Mouse (Mus musculus) liver, postnatal 0 days (tissue): ENCODE measurements around the gene Fam186b. TPM values are rescaled to one million over a fixed set of nuclear protein-coding genes. Genes with fewer than 3 reads are reported as not detected.

ENCODE experiments used
- ATAC-seq: fragments of 200-750 bp; cut with Nextera tagmentation; 2 replicates; pipeline ENCODE4 v1.8.0; 2017; ENCODE audit warnings: mild to moderate bottlenecking, moderate library complexity
- DNase-seq: peaks from one replicate; pipeline ENCODE4 v3.0.0-alpha.2; 2016
- H3K27ac ChIP-seq: fragments of 300-500 bp; sonication (generic); 2 replicates; pipeline ENCODE4 v1.5.1; 2014; ENCODE audit warnings: antibody characterized with exemption, moderate library complexity, mild to moderate bottlenecking, low read depth
- H3K27me3 ChIP-seq: fragments of 300-500 bp; sonication (generic); 2 replicates; pipeline ENCODE4 v1.6.1; 2014; ENCODE audit warnings: low read length, control low read depth, mixed read lengths; ENCODE audit not compliant: insufficient read depth
- H3K36me3 ChIP-seq: fragments of 300-500 bp; sonication (generic); replicated peaks from 2 replicates; pipeline ENCODE4 v1.6.1; 2014; ENCODE audit warnings: mild to moderate bottlenecking, control low read depth, low read length, moderate library complexity, mixed read lengths; ENCODE audit not compliant: insufficient read depth
- H3K4me1 ChIP-seq: fragments of 300-500 bp; sonication (generic); 2 replicates; pipeline ENCODE4 v1.6.1; 2014; ENCODE audit warnings: antibody characterized with exemption, mild to moderate bottlenecking, control low read depth; ENCODE audit not compliant: insufficient read depth
- H3K4me2 ChIP-seq: fragments of 300-500 bp; sonication (generic); 2 replicates; pipeline ENCODE4 v1.6.1; 2014; ENCODE audit warnings: low read depth, mild to moderate bottlenecking, low read length, moderate library complexity, mixed read lengths
- H3K4me3 ChIP-seq: fragments of 300-500 bp; sonication (generic); 2 replicates; pipeline ENCODE4 v1.5.1; 2014; ENCODE audit warnings: low read depth, low read length
- H3K9ac ChIP-seq: fragments of 300-500 bp; sonication (generic); replicated peaks from 2 replicates; pipeline ENCODE4 v1.6.1; 2014; ENCODE audit warnings: mild to moderate bottlenecking, moderate library complexity
- H3K9me3 ChIP-seq: fragments of 300-500 bp; sonication (generic); 2 replicates; pipeline ENCODE4 v1.6.1; 2016; ENCODE audit warnings: mild to moderate bottlenecking, control low read depth, low read length, mixed read lengths
- CTCF ChIP-seq: sonication (generic); IDR thresholded peaks from 2 replicates; pipeline ENCODE4 v1.5.1; 2016; ENCODE audit warnings: antibody characterized with exemption, low read depth
- EP300 ChIP-seq: IDR thresholded peaks from 2 replicates; pipeline ENCODE4 v1.6.1; 2016; ENCODE audit warnings: antibody characterized with exemption, low read depth, mild to moderate bottlenecking
- WGBS: fragments of 180-500 bp; shearing (Covaris S2); extraction: QIAGEN DNeasy Blood & Tissue Kit; methylation state at CpG from one replicate; pipeline ENCODE4 v1.1.7; 2014; ENCODE audit not compliant: insufficient replicate concordance; 5-methylcytosine and 5-hydroxymethylcytosine counted together
- polyA plus RNA-seq: library from polyadenylated mRNA; unstranded; fragments of >200 nt; fragmentation: Nextera tagmentation; extraction: Ambion mirVana; gene quantifications from 2 replicates; pipeline ENCODE4 v1.2.1, GENCODE M21; 2015

Gene Fam186b
- polyA plus RNA-seq, 1 experiment from 2014 or later: not detected

DNA sequence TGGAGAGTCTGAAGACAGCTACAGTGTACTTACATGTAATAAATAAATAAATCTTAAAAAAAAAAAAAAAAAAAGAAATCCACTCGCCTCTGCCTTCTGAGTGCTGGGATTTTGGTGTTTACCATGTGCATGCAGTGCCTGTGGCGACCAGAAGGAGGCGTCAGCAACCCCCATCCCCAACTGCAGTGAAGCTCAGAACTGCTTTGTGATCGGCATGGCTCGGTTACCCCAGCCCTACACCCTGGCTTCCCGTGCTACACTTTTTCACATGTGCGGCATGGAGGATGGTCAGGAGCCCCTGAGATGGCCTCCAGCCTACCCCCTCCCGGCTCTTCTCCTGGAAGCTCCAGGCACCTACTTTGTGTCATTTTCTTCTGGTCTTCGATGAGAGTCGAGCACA lies 12.2 kb downstream of the Fam186b start:
- peaks cover 4% of the 10 kb centered on the region; the same call in 1 of the 2 replicates for H3K4me1 ChIP-seq
- no peak overlapping the region for H3K4me3 ChIP-seq
- no peaks in the 10 kb centered on the region for H3K27me3 ChIP-seq
- no peak for ATAC-seq
- WGBS: 53% methylated on average over 10 of the region's 10 CpGs
- no peak for DNase-seq
- no peaks in the 10 kb centered on the region for H3K36me3 ChIP-seq
- no peak for TF ChIP-seq EP300
- peak; percentile 57 for TF ChIP-seq CTCF
- no peak overlapping the region for H3K4me2 ChIP-seq
- no peak overlapping the region for H3K27ac ChIP-seq
- no peaks in the 10 kb centered on the region for H3K9me3 ChIP-seq
- no peak overlapping the region for H3K9ac ChIP-seq

DNA sequence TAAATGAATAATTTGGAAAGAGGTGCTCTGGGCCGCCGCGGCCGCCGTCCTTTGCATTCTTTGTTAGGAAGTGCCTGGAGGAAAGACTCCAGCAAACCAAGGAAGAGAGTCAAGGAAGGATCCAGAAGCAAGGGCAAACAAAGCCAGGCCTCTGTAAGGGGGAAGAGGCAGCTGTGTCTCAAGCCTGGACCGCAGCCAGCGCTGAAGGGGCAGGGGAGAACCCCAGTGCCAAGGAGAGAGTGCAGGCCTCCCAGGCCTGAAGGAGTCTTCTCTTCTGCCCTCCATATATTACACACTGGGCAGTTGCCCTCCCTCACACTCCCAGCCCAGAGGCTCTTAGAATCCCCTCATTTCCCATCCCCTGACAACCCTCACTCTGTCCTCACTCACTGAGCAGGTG lies 17.4 kb downstream of the Fam186b start:
- Histone ChIP-seq H3K9ac (no peak overlapping the region), H3K36me3 (no peaks in the 10 kb centered on the region), H3K4me2 (no peak overlapping the region), H3K4me1 (no peaks in the 10 kb centered on the region), H3K27me3 (no peaks in the 10 kb centered on the region), H3K27ac (no peak overlapping the region), H3K4me3 (no peak overlapping the region), H3K9me3 (no peaks in the 10 kb centered on the region)
- TF ChIP-seq EP300 (no peak), CTCF (no peak)
- DNase-seq (no peak), ATAC-seq (no peak)
- whole genome bisulfite sequencing: 87% methylated on average over 7 of the region's 7 CpGs

DNA sequence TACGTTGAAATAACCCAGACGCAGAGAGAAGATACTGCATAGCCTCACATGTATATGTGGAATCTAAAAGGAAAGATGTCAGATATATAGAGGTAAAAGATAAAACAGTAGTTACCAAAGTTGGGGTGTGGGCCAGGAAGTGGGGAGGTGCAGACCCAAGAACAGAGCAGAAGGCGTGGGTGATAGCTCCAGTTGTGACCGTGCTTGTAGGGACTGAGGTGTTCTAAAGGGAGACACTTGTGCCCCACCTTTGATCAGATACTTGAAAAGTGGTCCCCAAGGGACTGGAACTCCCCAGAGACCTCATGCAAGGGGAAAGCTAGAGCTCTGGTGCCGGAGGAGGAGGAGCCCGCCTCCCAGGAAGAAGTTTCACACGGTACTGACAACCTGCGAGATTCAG lies 19.6 kb downstream of the Fam186b start:
- Histone ChIP-seq H3K4me1 (no peaks in the 10 kb centered on the region), H3K36me3 (no peaks in the 10 kb centered on the region), H3K4me2 (no peak overlapping the region), H3K27me3 (no peaks in the 10 kb centered on the region), H3K9me3 (no peaks in the 10 kb centered on the region), H3K4me3 (no peak overlapping the region), H3K9ac (no peak overlapping the region), H3K27ac (no peak overlapping the region)
- 65% methylated on average over 8 of the region's 8 CpGs for WGBS
- DNase-seq (no peak), ATAC-seq (no peak)
- no peak for TF ChIP-seq CTCF
- TF ChIP-seq EP300: no peak

DNA sequence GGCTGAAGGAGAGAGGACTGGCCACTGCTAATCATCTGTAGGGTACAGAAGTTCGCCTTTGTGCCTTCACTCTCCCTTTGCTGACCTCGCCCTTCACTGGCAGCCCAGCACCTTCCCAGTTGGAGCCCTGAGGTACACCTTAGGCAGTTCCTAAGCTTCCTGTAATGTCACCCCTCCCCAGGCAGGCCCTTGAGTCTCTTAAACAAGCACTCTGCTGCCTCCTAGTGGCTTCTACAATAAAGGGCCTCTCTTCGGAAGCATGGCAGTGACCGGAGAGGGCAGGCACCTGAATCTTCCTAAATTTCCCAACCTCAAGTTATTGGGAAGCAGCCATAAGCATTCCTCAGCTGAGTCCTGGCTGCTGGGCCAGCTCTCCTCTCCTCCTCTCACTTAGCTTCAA lies 30.0 kb downstream of the Fam186b start:
- peaks cover 2% of the 10 kb centered on the region for H3K4me1 ChIP-seq
- DNase-seq: peak; percentile 68
- H3K4me3 ChIP-seq: no peak overlapping the region
- no peaks in the 10 kb centered on the region for H3K9me3 ChIP-seq
- peak; percentile 61 for ATAC-seq
- H3K36me3 ChIP-seq: no peaks in the 10 kb centered on the region
- no peak overlapping the region for H3K4me2 ChIP-seq
- WGBS: 17% methylated on average over 4 of the region's 4 CpGs
- no peak overlapping the region for H3K27ac ChIP-seq
- no peaks in the 10 kb centered on the region for H3K27me3 ChIP-seq
- peak; percentile 89 for TF ChIP-seq CTCF
- no peak for TF ChIP-seq EP300
- no peak overlapping the region for H3K9ac ChIP-seq

DNA sequence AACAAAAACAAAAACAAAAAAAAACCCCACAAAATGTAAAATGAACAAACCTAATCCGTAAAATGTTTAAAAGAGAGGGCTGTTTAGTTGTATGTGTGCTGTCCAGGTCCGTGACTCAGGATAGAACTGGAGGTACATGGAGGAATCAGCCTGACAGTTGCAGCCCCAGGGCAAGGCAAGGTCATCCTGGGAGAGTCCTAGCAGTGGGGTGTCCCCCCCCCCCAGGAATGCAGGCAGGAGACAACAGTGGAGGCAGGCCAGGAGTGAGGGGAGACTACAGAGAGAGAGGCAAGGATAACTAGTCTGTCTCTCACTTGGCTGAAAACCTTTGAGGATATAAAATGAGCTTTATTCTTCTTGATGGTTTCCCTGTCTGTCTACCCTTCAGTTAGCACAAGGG lies 31.3 kb downstream of the Fam186b start:
- Histone ChIP-seq H3K27me3 (no peaks in the 10 kb centered on the region), H3K9me3 (no peaks in the 10 kb centered on the region), H3K4me2 (no peak overlapping the region), H3K9ac (no peak overlapping the region), H3K36me3 (no peaks in the 10 kb centered on the region), H3K4me3 (no peak overlapping the region), H3K4me1 (peaks cover 11% of the 10 kb centered on the region), H3K27ac (no peak overlapping the region)
- WGBS: 80% methylated on average over 2 of the region's 2 CpGs
- no peak for DNase-seq
- TF ChIP-seq CTCF (no peak), EP300 (no peak)
- no peak for ATAC-seq

DNA sequence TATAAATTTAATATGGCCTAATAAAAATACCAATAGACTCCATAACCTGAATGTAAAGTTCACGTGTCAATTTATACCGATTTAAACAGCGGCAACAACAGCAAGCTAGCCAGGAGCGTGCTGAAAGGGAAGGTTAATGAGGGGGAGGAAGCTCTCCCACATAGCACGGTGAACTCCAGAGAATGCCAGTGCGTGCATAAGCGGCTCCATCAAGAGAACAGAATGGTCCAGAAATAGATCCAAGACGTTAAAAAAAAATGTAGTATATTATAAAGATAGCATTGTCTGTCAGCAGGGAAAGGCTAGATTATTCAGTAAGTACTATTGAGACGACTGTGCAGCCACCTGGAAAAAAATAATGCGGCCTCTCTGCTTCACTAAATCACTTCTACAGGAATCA lies 33.0 kb downstream of the Fam186b start:
- peaks cover 15% of the 10 kb centered on the region for H3K4me1 ChIP-seq
- H3K27me3 ChIP-seq: no peaks in the 10 kb centered on the region
- TF ChIP-seq CTCF: no peak
- TF ChIP-seq EP300: no peak
- no peak overlapping the region for H3K9ac ChIP-seq
- H3K4me2 ChIP-seq: no peak overlapping the region
- H3K4me3 ChIP-seq: no peak overlapping the region
- no peaks in the 10 kb centered on the region for H3K9me3 ChIP-seq
- WGBS: 75% methylated on average over 10 of the region's 10 CpGs
- H3K27ac ChIP-seq: no peak overlapping the region
- DNase-seq (no peak), ATAC-seq (no peak)
- no peaks in the 10 kb centered on the region for H3K36me3 ChIP-seq

DNA sequence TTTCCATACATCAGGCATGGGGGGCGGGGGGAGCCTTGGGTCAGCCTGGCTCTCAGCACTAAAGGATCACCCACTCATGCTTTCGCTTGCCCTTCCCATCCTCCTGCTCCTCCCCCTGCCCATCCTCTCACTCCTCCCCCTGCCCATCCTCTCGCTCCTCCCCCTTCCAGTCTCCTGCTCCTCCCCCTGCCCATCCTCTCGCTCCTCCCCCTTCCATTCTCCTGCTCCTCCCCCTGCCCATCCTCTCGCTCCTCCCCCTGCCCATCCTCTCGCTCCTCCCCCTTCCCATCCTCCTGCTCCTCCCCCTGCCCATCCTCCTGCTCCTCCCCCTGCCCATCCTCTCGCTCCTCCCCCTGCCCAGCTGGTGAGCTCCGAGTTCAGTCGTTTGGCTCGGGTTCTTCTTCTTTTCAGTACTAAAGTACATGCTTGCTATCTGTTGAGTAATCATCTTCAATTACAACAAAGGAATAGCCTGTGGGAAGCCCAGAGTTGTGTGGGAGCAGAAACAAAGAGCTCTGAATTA lies 35.9 kb downstream of the Fam186b start:
- Histone ChIP-seq H3K27ac (no peak overlapping the region), H3K4me2 (peak overlapping the region; percentile 66), H3K4me3 (peak overlapping the region; percentile 0; the same call in 1 of the 2 replicates), H3K27me3 (no peaks in the 10 kb centered on the region), H3K4me1 (peaks cover 17% of the 10 kb centered on the region), H3K36me3 (no peaks in the 10 kb centered on the region), H3K9ac (no peak overlapping the region), H3K9me3 (no peaks in the 10 kb centered on the region)
- TF ChIP-seq EP300 (no peak), CTCF (no peak)
- peak; percentile 70 for ATAC-seq
- 0% methylated on average over 9 of the region's 10 CpGs for WGBS
- peak; percentile 89 for DNase-seq
